11 mouse cellular contexts compared by ENCODE assay signal in genomic region chr5:140542811-140543575, GRCm38 (mm10). TPM values are rescaled to one million over a fixed set of nuclear protein-coding genes. Genes with fewer than 3 reads are reported as not detected.
DNase-seq lines count a peak whose midpoint lies in the region; ATAC-seq and TF ChIP-seq lines count a peak whose summit lies in the region.
"Had no signal": no experiment of that assay in that cellular context is flagged by ENCODE, and none has a peak within 500 bp of the region (broad histone marks: within the 10 kb centered on the region; RNA-seq: fewer than 3 reads in every experiment).

No protein-coding gene starts in this region.

- ATAC-seq in forebrain, embryonic 15.5 days (replicated peaks), result peak; percentile 80
- ATAC-seq in neural tube, embryonic 14.5 days (ENCODE audit: low read depth), result peak; percentile 86

- no peak overlapping the region for H3K9ac ChIP-seq in forebrain, embryonic 15.5 days (replicated peaks)
- no peak overlapping the region for H3K9ac ChIP-seq in neural tube, embryonic 14.5 days (replicated peaks; ENCODE audit: low read depth, low read length)
- no peak overlapping the region for H3K9ac ChIP-seq in heart, adult 2 months (ENCODE audit: low read depth, low read length)
- H3K9ac ChIP-seq: limb, embryonic 13.5 days had no signal

- H3K4me1 ChIP-seq in forebrain, embryonic 15.5 days, result peaks cover 12% of the 10 kb centered on the region
- no peaks in the 10 kb centered on the region for H3K4me1 ChIP-seq in neural tube, embryonic 14.5 days (ENCODE audit: control insufficient read depth, insufficient read depth, low read length)
- H3K4me1 ChIP-seq in heart, adult 2 months (ENCODE audit: control insufficient read depth, insufficient read depth, low read length), result peaks cover 1% of the 10 kb centered on the region; the same call in 1 of the 2 replicates
- H3K4me1 ChIP-seq: limb, embryonic 13.5 days had no signal

- TF ChIP-seq POLR2A in heart, adult 2 months (IDR thresholded peaks at IDR 0.05; ENCODE audit: insufficient read depth, low read depth, low read length), result no peak

- intact Hi-C loops in heart, postnatal 10 days (cut with DNase I), result no loop called here
- intact Hi-C loops in heart, adult 2 months (cut with DNase I), result loop anchor here (5.0 kb wide), 1 partner anchor 204 kb away; no protein-coding TSS in a partner anchor
- intact Hi-C loops in heart, postnatal 36 days (cut with DNase I), result loop anchor here (5.0 kb wide), 1 partner anchor 34 kb away; no protein-coding TSS in a partner anchor

- no peaks in the 10 kb centered on the region for H3K27me3 ChIP-seq in forebrain, embryonic 15.5 days
- no peaks in the 10 kb centered on the region for H3K27me3 ChIP-seq in neural tube, embryonic 14.5 days (ENCODE audit: control insufficient read depth, insufficient read depth, low read length)
- H3K27me3 ChIP-seq in heart, adult 2 months (ENCODE audit: control insufficient read depth, insufficient read depth, low read length), result no peaks in the 10 kb centered on the region
- H3K27me3 ChIP-seq: limb, embryonic 13.5 days had no signal

- TF ChIP-seq CTCF in heart, adult 2 months (IDR thresholded peaks at IDR 0.05), result no peak

- H3K4me3 ChIP-seq in forebrain, embryonic 15.5 days, result no peak overlapping the region
- no peak overlapping the region for H3K4me3 ChIP-seq in neural tube, embryonic 14.5 days (ENCODE audit: low read depth, low read length)
- H3K4me3 ChIP-seq in heart, adult 2 months, result no peak overlapping the region
- H3K4me3 ChIP-seq: limb, embryonic 13.5 days had no signal

- no peaks in the 10 kb centered on the region for H3K9me3 ChIP-seq in forebrain, embryonic 15.5 days
- H3K9me3 ChIP-seq in neural tube, embryonic 14.5 days (ENCODE audit: control insufficient read depth, low read length), result no peaks in the 10 kb centered on the region
- H3K9me3 ChIP-seq: limb, embryonic 13.5 days had no signal

- H3K27ac ChIP-seq in forebrain, embryonic 15.5 days (replicated peaks), result peak overlapping the region; percentile 70
- no peak overlapping the region for H3K27ac ChIP-seq in neural tube, embryonic 14.5 days (ENCODE audit: low read depth, low read length)
- H3K27ac ChIP-seq in heart, adult 2 months, result no peak overlapping the region
- H3K27ac ChIP-seq: limb, embryonic 13.5 days had no signal

- peak; percentile 88 for DNase-seq in heart, adult 11 months
- no peak for DNase-seq in heart, postnatal 10 days
- peak; percentile 78 to 82 for DNase-seq in layer of hippocampus, postnatal 36 days
- no peak for DNase-seq in heart, adult 2 months
- no peak for DNase-seq in thymus, postnatal 10 days (ENCODE audit: low spot score in 2 of 2)
- no peak for DNase-seq in heart, postnatal 36 days
- DNase-seq: gastrocnemius, postnatal 25 days had no signal

- H3K36me3 ChIP-seq in forebrain, embryonic 15.5 days, result no peaks in the 10 kb centered on the region
- H3K36me3 ChIP-seq in neural tube, embryonic 14.5 days (ENCODE audit: control insufficient read depth, insufficient read depth, low read length), result no peaks in the 10 kb centered on the region
- H3K36me3 ChIP-seq in heart, adult 2 months (ENCODE audit: control insufficient read depth, insufficient read depth, low read length), result no peaks in the 10 kb centered on the region
- H3K36me3 ChIP-seq: limb, embryonic 13.5 days had no signal

- WGBS in forebrain, embryonic 15.5 days, result 32% methylated on average over 9 of the region's 9 CpGs
- WGBS in neural tube, embryonic 14.5 days, result 68% methylated on average over 9 of the region's 9 CpGs
- 59% methylated on average over 9 of the region's 9 CpGs for WGBS in heart, adult 2 months

- TF ChIP-seq EP300 in heart, adult 2 months (IDR thresholded peaks at IDR 0.05; ENCODE audit: insufficient read depth, low read depth, low read length), result no peak

- no peaks in the 10 kb centered on the region for H3K79me2 ChIP-seq in heart, adult 2 months (replicated peaks; ENCODE audit: control insufficient read depth, insufficient read depth, low read length)

- no peak overlapping the region for H3K4me2 ChIP-seq in forebrain, embryonic 15.5 days (replicated peaks)
- H3K4me2 ChIP-seq in neural tube, embryonic 14.5 days (ENCODE audit: low read depth, low read length), result no peak overlapping the region
- H3K4me2 ChIP-seq: limb, embryonic 13.5 days had no signal

RNA-seq across cellular contexts. Expression of gene Grifin, which starts 21.9 kb away (rescaled TPM):
- total RNA-seq in heart, postnatal 10 days (2021), result not detected
- 0.33 TPM in 1 of 2 replicates, not detected in the other for polyA plus RNA-seq in forebrain, embryonic 15.5 days (2015; fragmentation: Nextera tagmentation; extraction: Ambion mirVana)
- total RNA-seq in layer of hippocampus, postnatal 36 days (2021), result under 1 TPM in 1 of 2 experiments, not detected in 1; 0.62 TPM
- polyA plus RNA-seq in neural tube, embryonic 14.5 days (2014; fragmentation: Nextera tagmentation; extraction: Ambion mirVana), result not detected in 2 replicates
- not detected for total RNA-seq in heart, adult 2 months (2021)
- polyA plus RNA-seq in heart, adult 2 months (2012; rRNA removed), result not detected in 2 replicates
- total RNA-seq in heart, postnatal 36 days (2021), result not detected
- total RNA-seq: adrenal gland, postnatal 36 days; gastrocnemius, postnatal 25 days had no signal
- polyA plus RNA-seq: limb, embryonic 13.5 days had no signal

RNA-seq across cellular contexts. Expression of gene Chst12, which starts 37.6 kb away (rescaled TPM):
- 1 to 10 TPM; 7.5 to 8.2 TPM for total RNA-seq in heart, postnatal 10 days (2021)
- 19.0 and 19.4 TPM in 2 replicates for polyA plus RNA-seq in forebrain, embryonic 15.5 days (2015; fragmentation: Nextera tagmentation; extraction: Ambion mirVana)
- 10 to 100 TPM; 18.9 to 19.2 TPM for total RNA-seq in layer of hippocampus, postnatal 36 days (2021)
- 22.6 and 23.8 TPM in 2 replicates for polyA plus RNA-seq in neural tube, embryonic 14.5 days (2014; fragmentation: Nextera tagmentation; extraction: Ambion mirVana)
- 1 to 10 TPM; 4.5 to 4.8 TPM for total RNA-seq in heart, adult 2 months (2021)
- polyA plus RNA-seq in heart, adult 2 months (2012; rRNA removed), result 8.3 and 11.2 TPM in 2 replicates
- 1 to 10 TPM; 5.5 to 6.7 TPM for total RNA-seq in heart, postnatal 36 days (2021)

Comparison
In these comparisons a context has a peak if more than half of its experiments do, and no peak if none do; other contexts are left out.
1. DNase-seq: peak in heart, adult 11 months (single experiment) and layer of hippocampus, postnatal 36 days (2 of 2); none in heart, postnatal 10 days (0 of 2), heart, adult 2 months (0 of 2), thymus, postnatal 10 days (0 of 2) and heart, postnatal 36 days (0 of 2).